Mouse (Mus musculus) limb, embryonic 14.5 days (tissue): Measurements from ENCODE around the gene Hes1. TPM values are rescaled to one million over a fixed set of nuclear protein-coding genes. Genes with fewer than 3 reads are reported as not detected.

Experiments used
- ATAC-seq: fragments of 200-750 bp; cut with Nextera tagmentation; 2 replicates; pipeline ENCODE4 v1.8.0; 2017; ENCODE audit warnings: low read depth, moderate number of reproducible peaks, moderate TSS enrichment; ENCODE audit not compliant: low FRiP score
- DNase-seq: peaks from one replicate; pipeline ENCODE4 v3.0.0-alpha.2; 2015; ENCODE audit warnings: low spot score
- H3K27ac ChIP-seq: fragments of 300-500 bp; sonication (generic); replicated peaks from 2 replicates; pipeline ENCODE4 v1.5.1; 2014; ENCODE audit warnings: low read depth, mild to moderate bottlenecking, low read length, moderate library complexity, mixed read lengths
- H3K27me3 ChIP-seq: fragments of 300-500 bp; sonication (generic); 2 replicates; pipeline ENCODE4 v1.6.1; 2014; ENCODE audit warnings: low read length, mixed read lengths; ENCODE audit not compliant: control insufficient read depth, insufficient read depth
- H3K36me3 ChIP-seq: fragments of 300-500 bp; sonication (generic); 2 replicates; pipeline ENCODE4 v1.6.1; 2014; ENCODE audit warnings: mild to moderate bottlenecking, low read length, moderate library complexity, mixed read lengths; ENCODE audit not compliant: control insufficient read depth, insufficient read depth
- H3K4me1 ChIP-seq: fragments of 300-500 bp; sonication (generic); 2 replicates; pipeline ENCODE4 v1.6.1; 2014; ENCODE audit warnings: antibody characterized with exemption, low read length, mixed read lengths; ENCODE audit not compliant: control insufficient read depth, insufficient read depth
- H3K4me2 ChIP-seq: fragments of 300-500 bp; sonication (generic); replicated peaks from 2 replicates; pipeline ENCODE4 v1.6.1; 2014; ENCODE audit warnings: low read depth, mild to moderate bottlenecking, low read length, moderate library complexity; ENCODE audit not compliant: severe bottlenecking
- H3K4me3 ChIP-seq: fragments of 300-500 bp; sonication (generic); replicated peaks from 2 replicates; pipeline ENCODE4 v1.5.1; 2014; ENCODE audit warnings: low read length
- H3K9ac ChIP-seq: fragments of 300-500 bp; sonication (generic); 2 replicates; pipeline ENCODE4 v1.6.1; 2014; ENCODE audit warnings: mild to moderate bottlenecking, low read depth, low read length, moderate library complexity; ENCODE audit not compliant: severe bottlenecking
- H3K9me3 ChIP-seq: fragments of 300-500 bp; sonication (generic); 2 replicates; pipeline ENCODE4 v1.6.1; 2016; ENCODE audit warnings: low read length; ENCODE audit not compliant: control insufficient read depth
- POLR2A ChIP-seq: fragments of 200-500 bp; IDR thresholded peaks from 2 replicates; pipeline ENCODE4 v1.8.0; 2012; ENCODE audit warnings: inconsistent platforms, mild to moderate bottlenecking, moderate library complexity, borderline replicate concordance; ENCODE audit not compliant: insufficient read depth, insufficient read length; ENCODE audit errors: extremely low read depth
- WGBS: fragments of 180-500 bp; shearing (Covaris S2); extraction: QIAGEN DNeasy Blood & Tissue Kit; methylation state at CpG from one replicate; pipeline ENCODE4 v1.1.7; 2014; 5-methylcytosine and 5-hydroxymethylcytosine counted together
- polyA plus RNA-seq, 2 experiments: library from polyadenylated mRNA; depleted of rRNA in 1 of 2; stranded (reverse) in 1 of 2; unstranded in 1 of 2; fragments of >200 nt; fragmentation: Nextera tagmentation in 1 of 2; extraction: Ambion mirVana in 1 of 2; gene quantifications; 2 replicates each; pipeline versions ENCODE4 v1.2.1 to v1.2.3; 2012 to 2014

The Hes1 gene
- polyA plus RNA-seq, 2 experiments = 71.9 to 143 TPM

GRCm38 (mm10) chr16:30064613-30065012, 429 bp downstream of the Hes1 start:
- TF ChIP-seq POLR2A = no peak
- Histone ChIP-seq H3K4me1 (peaks cover 48% of the 10 kb centered on the region), H3K36me3 (peaks cover 7% of the 10 kb centered on the region), H3K4me2 (peak overlapping the region; percentile 90), H3K9me3 (no peaks in the 10 kb centered on the region), H3K9ac (peak overlapping the region; percentile 84; the same call in 1 of the 2 replicates), H3K27me3 (no peaks in the 10 kb centered on the region), H3K27ac (peak overlapping the region; percentile 94), H3K4me3 (peak overlapping the region; percentile 64)
- DNase-seq = peak; percentile 35
- no peak for ATAC-seq
- WGBS = 1% methylated on average over 8 of the region's 8 CpGs

GRCm38 (mm10) chr16:30065077-30065476, 893 bp downstream of the Hes1 start:
- 1% methylated on average over 21 of the region's 21 CpGs for WGBS
- Histone ChIP-seq H3K4me3 (peak overlapping the region; percentile 64), H3K36me3 (peaks cover 7% of the 10 kb centered on the region), H3K9me3 (no peaks in the 10 kb centered on the region), H3K4me2 (peak overlapping the region; percentile 90), H3K27me3 (no peaks in the 10 kb centered on the region), H3K9ac (peak overlapping the region; percentile 70; the same call in 1 of the 2 replicates), H3K27ac (no peak overlapping the region; the same call in 1 of the 2 replicates), H3K4me1 (peaks cover 49% of the 10 kb centered on the region)
- ATAC-seq (peak; percentile 72), DNase-seq (peak; percentile 96)
- TF ChIP-seq POLR2A = peak; percentile 98; the same call in 1 of the 2 replicates

GRCm38 (mm10) chr16:30065537-30066183, 1.5 kb downstream of the Hes1 start:
- under 1% methylated on average over 21 of the region's 21 CpGs for WGBS
- H3K27me3 ChIP-seq = no peaks in the 10 kb centered on the region
- peak overlapping the region; percentile 64 for H3K4me3 ChIP-seq
- peaks cover 43% of the 10 kb centered on the region for H3K4me1 ChIP-seq
- H3K9me3 ChIP-seq = no peaks in the 10 kb centered on the region
- peak overlapping the region; percentile 94 for H3K27ac ChIP-seq
- H3K36me3 ChIP-seq = peaks cover 7% of the 10 kb centered on the region
- peak overlapping the region; percentile 90 for H3K4me2 ChIP-seq
- peak overlapping the region; percentile 70 for H3K9ac ChIP-seq
- no peak for TF ChIP-seq POLR2A
- ATAC-seq (no peak), DNase-seq (peak; percentile 57)

- WGBS = under 1% methylated on average over 38 of the region's 38 CpGs
- no peaks in the 10 kb centered on the region for H3K27me3 ChIP-seq
- H3K4me2 ChIP-seq = peak overlapping the region; percentile 90
- H3K4me3 ChIP-seq = peak overlapping the region; percentile 64
- peak overlapping the region; percentile 94 for H3K27ac ChIP-seq
- DNase-seq (peak; percentile 70), ATAC-seq (no peak)
- H3K9me3 ChIP-seq = no peaks in the 10 kb centered on the region
- peak overlapping the region; percentile 70 for H3K9ac ChIP-seq
- H3K4me1 ChIP-seq = peaks cover 41% of the 10 kb centered on the region
- peaks cover 7% of the 10 kb centered on the region for H3K36me3 ChIP-seq
- TF ChIP-seq POLR2A = no peak
Measured at GRCm38 (mm10) chr16:30066184-30066851, 2.1 kb downstream of the Hes1 start.

GRCm38 (mm10) chr16:30066852-30067301, 2.7 kb downstream of the Hes1 start:
- Histone ChIP-seq H3K9me3 (no peaks in the 10 kb centered on the region), H3K4me3 (peak overlapping the region; percentile 64), H3K36me3 (peaks cover 7% of the 10 kb centered on the region), H3K27ac (peak overlapping the region; percentile 94), H3K4me1 (peaks cover 38% of the 10 kb centered on the region), H3K9ac (peak overlapping the region; percentile 70), H3K4me2 (peak overlapping the region; percentile 90), H3K27me3 (no peaks in the 10 kb centered on the region)
- 1% methylated on average over 30 of the region's 46 CpGs for WGBS
- no peak for TF ChIP-seq POLR2A
- peak; percentile 80 for DNase-seq
- ATAC-seq = no peak
